Mouse (Mus musculus) MN1 (cell line): ENCODE results near the gene Fam83d.

Source experiments
- DNase-seq: peaks from one replicate; pipeline ENCODE4 v3.0.0-alpha.2; 2016; ENCODE audit warnings: low spot score

Gene Fam83d

DNA sequence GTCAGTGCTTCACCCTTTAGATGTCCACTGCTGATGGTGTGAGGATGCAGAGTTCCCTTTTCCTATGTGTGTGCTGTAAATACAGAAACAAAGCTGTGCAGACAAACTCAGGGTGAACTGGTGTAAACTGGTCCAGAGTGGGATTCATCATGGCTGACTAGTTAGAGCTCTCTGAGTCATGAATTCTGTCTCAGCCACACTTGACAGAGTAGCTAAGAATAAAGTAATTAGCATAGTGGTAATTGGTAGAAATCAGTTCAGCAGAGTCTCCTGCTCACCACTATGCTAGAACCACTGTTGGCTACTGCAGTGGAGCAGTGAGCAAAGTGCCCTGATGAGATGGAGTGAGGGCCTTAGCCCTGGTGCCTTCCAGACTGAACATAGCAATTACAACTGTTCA lies 47.8 kb downstream of the Fam83d start:
- no peak for DNase-seq

DNA sequence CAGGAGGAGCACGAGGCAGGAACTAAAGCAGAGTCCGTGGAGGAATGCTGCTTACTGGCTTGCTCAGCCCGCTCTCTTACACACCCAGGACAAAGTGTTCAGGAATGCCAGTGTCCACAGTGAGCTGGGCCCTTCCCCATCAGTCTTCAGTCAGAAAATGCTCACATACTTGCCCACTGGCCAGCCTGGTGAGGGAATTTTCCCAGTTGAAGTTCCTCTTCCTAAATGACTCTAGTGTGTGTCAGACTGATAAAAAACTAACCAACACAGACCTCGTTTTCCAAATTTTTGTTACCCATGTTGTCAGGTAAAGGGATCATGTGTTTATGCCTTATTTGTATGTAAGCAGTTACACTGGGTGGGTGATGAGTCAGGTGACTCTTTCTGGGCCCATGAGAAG lies 48.3 kb downstream of the Fam83d start:
- DNase-seq = no peak

DNA sequence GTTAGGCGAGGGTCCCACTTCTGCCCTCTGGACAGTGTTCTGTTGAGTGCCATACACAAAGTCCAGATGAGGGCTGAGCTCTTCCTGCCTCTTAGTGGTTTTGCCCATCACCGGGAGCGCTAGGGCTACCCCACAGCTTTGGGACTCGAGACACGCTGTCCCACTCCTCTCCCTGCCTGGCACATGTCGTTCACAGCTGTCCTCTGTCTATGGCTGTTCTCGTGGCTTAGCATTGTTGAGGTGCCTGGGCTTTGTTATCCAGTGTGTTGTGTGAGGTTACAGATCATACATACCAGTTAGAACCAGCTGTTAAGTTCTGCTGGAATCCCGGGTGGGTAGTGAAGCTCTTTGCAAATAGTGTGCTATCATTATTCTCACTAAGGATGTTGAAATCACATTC lies 49.8 kb downstream of the Fam83d start:
- no peak for DNase-seq

DNA sequence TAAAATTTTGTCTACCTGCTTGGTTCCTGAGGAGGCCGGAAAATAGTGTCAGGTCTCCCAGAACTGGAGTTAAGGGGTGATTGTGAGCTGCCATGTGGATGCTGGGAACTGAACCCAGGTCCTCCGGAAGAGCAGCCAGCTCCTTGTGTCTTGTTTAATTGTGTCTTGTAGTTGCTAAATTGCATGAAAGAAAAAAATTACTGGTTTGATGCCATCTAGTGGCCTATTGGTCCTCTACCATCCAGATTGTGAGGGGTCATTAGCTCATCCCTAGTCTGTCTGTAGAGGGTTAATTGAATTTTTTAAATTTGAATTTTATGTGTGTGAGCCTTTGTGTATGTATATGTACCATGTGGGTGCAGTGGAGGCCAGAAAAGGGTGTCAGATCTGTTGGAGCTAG lies 60.2 kb downstream of the Fam83d start:
- DNase-seq = no peak

DNA sequence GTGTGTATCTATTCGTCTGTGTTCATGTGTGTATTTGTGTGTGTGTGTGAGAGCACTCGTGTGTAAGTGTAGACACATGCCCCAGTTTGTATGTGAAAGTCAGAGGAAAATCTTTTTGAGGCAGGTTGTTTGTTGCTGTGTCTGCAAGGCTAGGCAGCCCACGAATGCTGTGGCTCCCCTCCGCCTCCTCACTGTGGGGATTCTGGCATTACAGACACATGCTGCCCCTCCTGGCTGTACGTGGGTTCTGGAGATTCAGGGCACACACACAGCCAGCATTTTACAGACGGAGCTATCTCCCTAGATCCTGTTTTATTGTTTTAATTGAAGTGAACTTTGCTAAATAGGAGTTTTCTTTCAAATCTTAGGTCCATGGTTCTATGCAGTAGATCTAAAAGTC lies 61.9 kb downstream of the Fam83d start:
- DNase-seq = no peak

DNA sequence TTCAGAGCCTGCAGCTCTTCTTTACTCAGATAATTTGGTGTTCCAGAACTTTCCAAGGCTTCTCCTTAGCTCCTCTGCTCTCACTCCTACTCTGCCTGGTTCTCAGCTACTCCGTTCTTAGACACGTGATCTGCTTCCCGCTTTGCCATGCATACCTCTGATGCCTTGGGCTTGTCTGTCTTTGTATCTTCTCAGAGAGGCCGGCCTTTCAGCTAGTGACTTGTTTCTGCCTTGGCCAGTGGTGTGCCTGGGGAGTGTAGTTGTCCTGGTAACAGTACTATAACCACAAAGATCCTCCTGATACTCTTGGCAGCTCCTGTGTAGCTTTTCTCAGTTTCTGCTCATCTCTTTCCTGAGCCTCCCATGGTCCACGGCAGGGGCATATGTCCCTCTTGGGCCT lies 65.3 kb downstream of the Fam83d start:
- no peak for DNase-seq

DNA sequence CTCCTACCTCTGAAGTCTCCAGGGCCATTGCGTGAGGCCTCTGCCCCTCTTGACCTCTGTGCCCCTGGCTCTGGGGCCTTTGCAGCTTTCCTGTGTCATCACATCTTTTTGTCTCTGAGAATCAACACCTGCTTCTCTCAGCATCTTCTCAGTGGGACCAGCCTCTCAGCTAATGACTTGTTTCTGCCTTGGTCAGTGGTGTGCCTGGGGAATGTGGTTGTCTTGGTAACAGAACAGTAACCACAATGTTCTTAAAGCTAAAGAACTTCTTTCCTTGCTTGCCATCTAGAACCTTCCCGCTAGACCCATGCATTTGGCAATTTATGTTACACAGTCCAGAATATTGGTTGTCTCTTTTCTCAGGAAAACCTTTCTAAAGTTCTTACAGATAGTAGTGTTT lies 65.8 kb downstream of the Fam83d start:
- peak; percentile 37 for DNase-seq
